Mouse (Mus musculus): ENCODE measurements around the gene Rab14.

GRCm38 (mm10) chr2:35148806-35149205, 52.1 kb downstream of the Rab14 start:
- TF ChIP-seq CTCF (IDR thresholded peaks at IDR 0.05; ENCODE audit: low read depth) (no peak), EP300 (IDR thresholded peaks at IDR 0.05; ENCODE audit: low read depth) (no peak)

Measured in liver, postnatal 0 days (tissue).